Mouse (Mus musculus) CH12.LX (cell line): ENCODE results near the gene Gsto2. TPM values are rescaled to one million over a fixed set of nuclear protein-coding genes. Genes with fewer than 3 reads are reported as not detected.

Experiments
- DNase-seq: peaks from one replicate; pipeline ENCODE4 v3.0.0-alpha.2; 2013; ENCODE audit errors: extremely low read depth
- H3K27ac ChIP-seq: 2 replicates; pipeline ENCODE4 v1.5.1; 2012; ENCODE audit warnings: low read depth, mild to moderate bottlenecking, control low read depth, moderate library complexity; ENCODE audit not compliant: insufficient read depth
- H3K27me3 ChIP-seq: replicated peaks from 2 replicates; pipeline ENCODE3; 2012; ENCODE audit warnings: inconsistent platforms
- H3K36me3 ChIP-seq, 2 experiments: replicated peaks in 1 of 2; 2 replicates each; pipeline versions ENCODE3 to v1.6.1; 2012; ENCODE audit warnings: inconsistent platforms in 1 of 2, low read length in 1 of 2, mild to moderate bottlenecking in 1 of 2, mixed read lengths in 1 of 2, moderate library complexity in 1 of 2; ENCODE audit not compliant: control insufficient read depth in 1 of 2, insufficient read depth in 1 of 2
- H3K4me1 ChIP-seq, 2 experiments: 2 replicates each; pipeline ENCODE4 v1.6.1; 2012; ENCODE audit warnings: inconsistent platforms in 1 of 2, moderate library complexity in 1 of 2; ENCODE audit not compliant: insufficient read depth in 2 of 2, control insufficient read depth in 1 of 2
- H3K4me2 ChIP-seq: 2 replicates; pipeline ENCODE4 v1.6.1; 2012; ENCODE audit warnings: low read depth, mild to moderate bottlenecking, control low read depth; ENCODE audit not compliant: poor library complexity, insufficient read depth, severe bottlenecking
- H3K4me3 ChIP-seq, 3 experiments: fragments of 150-350 bp in 1 of 3; sonication (generic) in 1 of 3; replicated peaks in 1 of 3; 2 replicates each; pipeline versions ENCODE3 to v1.5.1; 2011 to 2012; ENCODE audit warnings: low read depth in 2 of 3, low read length in 2 of 3, mild to moderate bottlenecking in 2 of 3, moderate library complexity in 2 of 3, control low read depth in 1 of 3, improper control_type of control experiment in 1 of 3, inconsistent platforms in 1 of 3, mixed read lengths in 1 of 3; ENCODE audit not compliant: poor library complexity in 1 of 3
- H3K79me2 ChIP-seq: replicated peaks from 2 replicates; pipeline ENCODE4 v1.6.1; 2012; ENCODE audit warnings: mild to moderate bottlenecking, moderate library complexity; ENCODE audit not compliant: control insufficient read depth, poor library complexity, insufficient read depth, severe bottlenecking; ENCODE audit errors: extremely low read depth
- H3K9ac ChIP-seq: 2 replicates; pipeline ENCODE4 v1.6.1; 2012; ENCODE audit warnings: low read depth, mild to moderate bottlenecking, control low read depth, moderate library complexity; ENCODE audit not compliant: insufficient read depth
- H3K9me3 ChIP-seq: replicated peaks from 2 replicates; pipeline ENCODE3; 2012; ENCODE audit warnings: low read length, inconsistent platforms, mixed read lengths
- BHLHE40 ChIP-seq: IDR thresholded peaks from 2 replicates; pipeline ENCODE4 v1.6.1; 2011; ENCODE audit warnings: mild to moderate bottlenecking, low read depth, low read length, improper control_type of control experiment
- CHD1 ChIP-seq: IDR thresholded peaks from 2 replicates; pipeline ENCODE4 v1.6.1; 2012; ENCODE audit warnings: low read depth, low read length, improper control_type of control experiment, inconsistent platforms
- E2F4 ChIP-seq: IDR thresholded peaks from 2 replicates; pipeline ENCODE4 v1.6.1; 2011; ENCODE audit warnings: low read depth, low read length, improper control_type of control experiment; ENCODE audit not compliant: insufficient replicate concordance
- MAZ ChIP-seq: IDR thresholded peaks from 2 replicates; pipeline ENCODE4 v1.6.1; 2012; ENCODE audit warnings: low read depth, mild to moderate bottlenecking, inconsistent platforms, low read length, improper control_type of control experiment, moderate library complexity
- MEF2A ChIP-seq: IDR thresholded peaks from 2 replicates; pipeline ENCODE4 v1.6.1; 2014; ENCODE audit warnings: low read depth, mild to moderate bottlenecking, inconsistent platforms, low read length, improper control_type of control experiment, borderline replicate concordance
- MXI1 ChIP-seq: IDR thresholded peaks from 2 replicates; pipeline ENCODE4 v1.6.1; 2011; ENCODE audit warnings: mild to moderate bottlenecking, low read depth, low read length, improper control_type of control experiment
- NELFE ChIP-seq: IDR thresholded peaks from 2 replicates; pipeline ENCODE4 v1.6.1; 2011; ENCODE audit warnings: low read depth, low read length, improper control_type of control experiment
- PAX5 ChIP-seq: IDR thresholded peaks from 2 replicates; pipeline ENCODE4 v1.6.1; 2012; ENCODE audit warnings: low read length, inconsistent platforms, mixed read lengths
- POLR2AphosphoS2 ChIP-seq: IDR thresholded peaks from 2 replicates; pipeline ENCODE4 v1.6.1; 2011; ENCODE audit warnings: low read depth, low read length, improper control_type of control experiment
- RCOR1 ChIP-seq: conservative IDR thresholded peaks from 2 replicates; pipeline ENCODE4 v1.6.1; 2012; ENCODE audit warnings: low read depth, mild to moderate bottlenecking, inconsistent platforms, low read length, improper control_type of control experiment
- SIN3A ChIP-seq: IDR thresholded peaks from 2 replicates; pipeline ENCODE4 v1.6.1; 2012; ENCODE audit warnings: low read length, improper control_type of control experiment, inconsistent platforms
- SMC3 ChIP-seq: IDR thresholded peaks from 2 replicates; pipeline ENCODE4 v1.6.1; 2011; ENCODE audit warnings: low read depth, low read length, improper control_type of control experiment
- TBP ChIP-seq: conservative IDR thresholded peaks from 2 replicates; pipeline ENCODE4 v1.6.1; 2011; ENCODE audit warnings: low read depth, low read length, improper control_type of control experiment
- UBTF ChIP-seq: IDR thresholded peaks from 2 replicates; pipeline ENCODE4 v1.6.1; 2012; ENCODE audit warnings: low read depth, mild to moderate bottlenecking, inconsistent platforms, low read length, improper control_type of control experiment, moderate library complexity
- ZC3H11A ChIP-seq: IDR thresholded peaks from 2 replicates; pipeline ENCODE4 v1.6.1; 2012; ENCODE audit warnings: low read depth, mild to moderate bottlenecking, inconsistent platforms, low read length, improper control_type of control experiment
- ZMIZ1 ChIP-seq: IDR thresholded peaks from 2 replicates; pipeline ENCODE4 v1.6.1; 2012; ENCODE audit warnings: low read depth, mild to moderate bottlenecking, inconsistent platforms, low read length, improper control_type of control experiment
- dilution Hi-C: fragments of 300-500 bp; cut with MboI; formaldehyde crosslinking; loops from 2 replicates; pipeline ENCODE4 v1.14.3; 2020; ENCODE audit warnings: low sequenced_read_pairs; ENCODE audit not compliant: extremely low pct_unique_long_range_greater_than_20kb, extremely low pct_ligation_motif_present
- in situ Hi-C: fragments of 300-500 bp; cut with MboI; formaldehyde crosslinking; loops from 3 replicates; pipeline ENCODE4 v1.14.3; 2019; ENCODE audit warnings: low sequenced_read_pairs, low pct_ligation_motif_present, low pct_unique_long_range_greater_than_20kb, mixed read lengths
- polyA plus RNA-seq: library from polyadenylated mRNA; unstranded; fragments of >175 nt; gene quantifications from 2 replicates; pipeline ENCODE4 v1.2.1, GENCODE M21; 2012; ENCODE audit warnings: low read depth; ENCODE audit not compliant: insufficient read length
- total RNA-seq, 2 experiments: library from RNA; depleted of rRNA; stranded (reverse); fragments of 300-350 nt in 1 of 2; fragments of >200 nt in 1 of 2; gene quantifications; 2 replicates each; pipeline ENCODE4 v1.2.3; 2012 to 2014

The Gsto2 gene
- total and polyA plus RNA-seq, 3 experiments: 0.49 to 1.4 (median 1.3) TPM

GRCm38 (mm10) chr19:47931982-47932638 lies 66.8 kb downstream of the Gsto2 start (continued):
- TF ChIP-seq SMC3: peak; percentile 90
- no peak for TF ChIP-seq MEF2A
- TF ChIP-seq PAX5: no peak
- no peak for TF ChIP-seq E2F4
- no peak for TF ChIP-seq ZMIZ1
- no peak for TF ChIP-seq MAZ
- no peak for TF ChIP-seq POLR2AphosphoS2
- TF ChIP-seq, all 38 proteins: peak for 7

GRCm38 (mm10) chr19:47934146-47934545 lies 68.8 kb downstream of the Gsto2 start:
- dilution Hi-C loops (no loop called here), in situ Hi-C loops (loop anchor here (5.0 to 25.0 kb wide), 2 partner anchors 52 to 272 kb away; no protein-coding TSS in a partner anchor)
- Histone ChIP-seq H3K36me3 (no peaks in the 10 kb centered on the region), H3K9ac (no peak overlapping the region), H3K27ac (no peak overlapping the region), H3K4me3 (no peak overlapping the region), H3K9me3 (no peaks in the 10 kb centered on the region), H3K27me3 (peaks cover 15% of the 10 kb centered on the region), H3K79me2 (no peaks in the 10 kb centered on the region), H3K4me2 (no peak overlapping the region), H3K4me1 (peaks cover 10 to 24% of the 10 kb centered on the region in 2 experiments)
- no peak for TF ChIP-seq SIN3A
- TF ChIP-seq BHLHE40: no peak
- TF ChIP-seq MXI1: no peak
- TF ChIP-seq RCOR1: no peak
- TF ChIP-seq ZC3H11A: no peak
- no peak for TF ChIP-seq UBTF
- no peak for TF ChIP-seq TBP
- no peak for TF ChIP-seq CHD1
- DNase-seq: no peak

GRCm38 (mm10) chr19:47934636-47935238 lies 69.4 kb downstream of the Gsto2 start:
- in situ Hi-C loops: loop anchor here (5.0 to 25.0 kb wide), 2 partner anchors 52 to 272 kb away; no protein-coding TSS in a partner anchor
- no peak overlapping the region for H3K4me2 ChIP-seq
- no peak for TF ChIP-seq NELFE
- TF ChIP-seq TBP: no peak
- no peaks in the 10 kb centered on the region for H3K9me3 ChIP-seq
- dilution Hi-C loops: no loop called here
- H3K36me3 ChIP-seq: no peaks in the 10 kb centered on the region
- H3K79me2 ChIP-seq: no peaks in the 10 kb centered on the region
- H3K27ac ChIP-seq: no peak overlapping the region
- peaks cover 21% of the 10 kb centered on the region for H3K27me3 ChIP-seq
- no peak overlapping the region for H3K4me3 ChIP-seq
- peaks cover 10 to 24% of the 10 kb centered on the region in 2 experiments for H3K4me1 ChIP-seq
- no peak for DNase-seq
- no peak overlapping the region for H3K9ac ChIP-seq
